Mouse (Mus musculus) ES-Bruce4 (cell line): ENCODE results near the gene Erv3. TPM values are rescaled to one million over a fixed set of nuclear protein-coding genes. Genes with fewer than 3 reads are reported as not detected.

ENCODE experiments used
- H3K27ac ChIP-seq: 2 replicates; pipeline ENCODE4 v1.5.1; 2012; ENCODE audit warnings: low read length, inconsistent platforms; ENCODE audit not compliant: insufficient read depth
- H3K27me3 ChIP-seq: 2 replicates; pipeline ENCODE4 v1.6.1; 2012; ENCODE audit warnings: mild to moderate bottlenecking, low read length, inconsistent platforms; ENCODE audit not compliant: control insufficient read depth, poor library complexity, insufficient read depth, severe bottlenecking
- H3K36me3 ChIP-seq: 2 replicates; pipeline ENCODE4 v1.6.1; 2012; ENCODE audit warnings: inconsistent platforms, mild to moderate bottlenecking, low read length, moderate library complexity; ENCODE audit not compliant: control insufficient read depth, poor library complexity, insufficient read depth, severe bottlenecking
- H3K4me1 ChIP-seq: one replicate; pipeline ENCODE4 v1.8.1; 2011; ENCODE audit warnings: low read length; ENCODE audit not compliant: control insufficient read depth, insufficient read depth
- H3K4me3 ChIP-seq: 2 replicates; pipeline ENCODE4 v1.5.1; 2011; ENCODE audit warnings: low read depth, mild to moderate bottlenecking, low read length
- H3K9ac ChIP-seq: 2 replicates; pipeline ENCODE4 v1.6.1; 2012; ENCODE audit warnings: low read depth, mild to moderate bottlenecking, inconsistent platforms; ENCODE audit not compliant: poor library complexity, severe bottlenecking
- H3K9me3 ChIP-seq: replicated peaks from 2 replicates; pipeline ENCODE4 v1.6.1; 2012; ENCODE audit warnings: mild to moderate bottlenecking, low read length, inconsistent platforms; ENCODE audit not compliant: control insufficient read depth, poor library complexity, insufficient read depth, severe bottlenecking
- CTCF ChIP-seq: IDR thresholded peaks from one replicate; pipeline ENCODE4 v1.8.1; 2011; ENCODE audit warnings: low read depth, low read length
- EP300 ChIP-seq: IDR thresholded peaks from 2 replicates; pipeline ENCODE4 v1.6.1; 2011; ENCODE audit warnings: low read depth, low read length; ENCODE audit not compliant: insufficient read depth
- POLR2A ChIP-seq: IDR thresholded peaks from one replicate; pipeline ENCODE4 v1.8.1; 2011; ENCODE audit warnings: low read length; ENCODE audit not compliant: insufficient read depth
- polyA plus RNA-seq: library from polyadenylated mRNA; stranded (reverse); fragments of >200 nt; gene quantifications from 2 replicates; pipeline ENCODE4 v1.2.4, GENCODE M21; 2011; ENCODE audit warnings: low read depth; ENCODE audit not compliant: missing spikeins, insufficient read depth, insufficient read length

Gene Erv3
- polyA plus RNA-seq, 1 experiment: 0.46 TPM

GRCm38 (mm10) chr2:131814327-131814726 is 45.2 kb downstream of the Erv3 start:
- no peak overlapping the region for H3K4me3 ChIP-seq
- H3K9ac ChIP-seq: no peak overlapping the region
- H3K9me3 ChIP-seq: no peaks in the 10 kb centered on the region
- H3K4me1 ChIP-seq: no peaks in the 10 kb centered on the region
- H3K27ac ChIP-seq: no peak overlapping the region
- no peaks in the 10 kb centered on the region for H3K36me3 ChIP-seq
- TF ChIP-seq CTCF (no peak), EP300 (no peak)
- H3K27me3 ChIP-seq: no peaks in the 10 kb centered on the region

GRCm38 (mm10) chr2:131813437-131813836 is 46.1 kb downstream of the Erv3 start:
- no peak for TF ChIP-seq POLR2A
- no peak for TF ChIP-seq CTCF
- TF ChIP-seq EP300: no peak
- Histone ChIP-seq H3K36me3 (no peaks in the 10 kb centered on the region), H3K9ac (no peak overlapping the region), H3K4me1 (peaks cover 4% of the 10 kb centered on the region), H3K4me3 (no peak overlapping the region), H3K27ac (no peak overlapping the region), H3K27me3 (no peaks in the 10 kb centered on the region), H3K9me3 (no peaks in the 10 kb centered on the region)

GRCm38 (mm10) chr2:131812480-131813137 is 46.9 kb downstream of the Erv3 start:
- Histone ChIP-seq H3K27ac (no peak overlapping the region), H3K9ac (no peak overlapping the region), H3K36me3 (no peaks in the 10 kb centered on the region), H3K4me1 (peaks cover 4% of the 10 kb centered on the region), H3K4me3 (no peak overlapping the region), H3K9me3 (no peaks in the 10 kb centered on the region), H3K27me3 (no peaks in the 10 kb centered on the region)
- no peak for TF ChIP-seq EP300
- TF ChIP-seq POLR2A: no peak
- TF ChIP-seq CTCF: peak; percentile 76

GRCm38 (mm10) chr2:131811607-131812006 is 47.9 kb downstream of the Erv3 start:
- no peak overlapping the region for H3K9ac ChIP-seq
- H3K27ac ChIP-seq: no peak overlapping the region
- H3K36me3 ChIP-seq: no peaks in the 10 kb centered on the region
- H3K4me1 ChIP-seq: peaks cover 7% of the 10 kb centered on the region
- no peaks in the 10 kb centered on the region for H3K27me3 ChIP-seq
- no peaks in the 10 kb centered on the region for H3K9me3 ChIP-seq
- TF ChIP-seq EP300: no peak
- no peak for TF ChIP-seq CTCF
- no peak for TF ChIP-seq POLR2A
- H3K4me3 ChIP-seq: no peak overlapping the region

GRCm38 (mm10) chr2:131808856-131809255 is 50.7 kb downstream of the Erv3 start:
- Histone ChIP-seq H3K9me3 (no peaks in the 10 kb centered on the region), H3K4me3 (no peak overlapping the region), H3K9ac (no peak overlapping the region), H3K36me3 (no peaks in the 10 kb centered on the region), H3K27ac (no peak overlapping the region), H3K4me1 (peaks cover 10% of the 10 kb centered on the region), H3K27me3 (no peaks in the 10 kb centered on the region)
- TF ChIP-seq CTCF (no peak), EP300 (no peak), POLR2A (no peak)

GRCm38 (mm10) chr2:131807660-131808059 is 51.9 kb downstream of the Erv3 start:
- TF ChIP-seq POLR2A (no peak), CTCF (peak; percentile 46)

More at GRCm38 (mm10) chr2:131807660-131808059, 51.9 kb downstream of the Erv3 start:
- H3K9me3 ChIP-seq: no peaks in the 10 kb centered on the region
- H3K4me3 ChIP-seq: no peak overlapping the region
- H3K4me1 ChIP-seq: peaks cover 10% of the 10 kb centered on the region
- no peaks in the 10 kb centered on the region for H3K27me3 ChIP-seq
- no peak overlapping the region for H3K27ac ChIP-seq
- H3K36me3 ChIP-seq: no peaks in the 10 kb centered on the region
- H3K9ac ChIP-seq: no peak overlapping the region
